Mouse (Mus musculus) mouse embryonic stem cell (cell line): ENCODE measurements around the gene Stag1.

Experiments
- in situ Hi-C, 2 experiments: fragments of 300-500 bp; cut with MboI; formaldehyde crosslinking; loops; 1 replicate in 1 of 2; 3 replicates in 1 of 2; pipeline ENCODE4 v1.14.3; 2019 to 2020; ENCODE audit warnings: low sequenced_read_pairs in 2 of 2, low pct_unique_long_range_greater_than_20kb in 1 of 2, mixed read lengths in 1 of 2; ENCODE audit not compliant: unreplicated experiment in 1 of 2

Stag1 gene

GRCm38 (mm10) chr9:100599761-100600328 lies 2.2 kb downstream of the Stag1 start:
- in situ Hi-C loops, result no loop called here

DNA sequence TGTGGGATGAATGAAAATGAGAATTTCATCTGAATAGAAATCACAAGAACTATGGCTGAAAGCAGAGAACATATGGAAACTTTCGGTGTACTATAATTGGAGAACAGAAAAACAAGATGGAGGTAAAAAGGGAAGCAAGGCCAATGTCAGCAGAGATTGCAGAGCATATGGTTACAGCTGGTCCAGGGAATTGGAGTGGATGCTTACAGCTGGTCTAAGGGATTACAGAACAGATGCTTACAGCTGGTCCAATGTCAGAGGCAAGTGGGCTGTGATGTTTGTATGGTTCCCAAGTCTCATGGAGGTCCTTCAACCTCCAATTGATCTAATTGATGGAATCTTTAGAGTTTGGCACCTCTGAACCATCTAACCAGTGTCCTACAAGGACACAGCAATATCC lies 4.5 kb downstream of the Stag1 start:
- in situ Hi-C loops, result no loop called here

DNA sequence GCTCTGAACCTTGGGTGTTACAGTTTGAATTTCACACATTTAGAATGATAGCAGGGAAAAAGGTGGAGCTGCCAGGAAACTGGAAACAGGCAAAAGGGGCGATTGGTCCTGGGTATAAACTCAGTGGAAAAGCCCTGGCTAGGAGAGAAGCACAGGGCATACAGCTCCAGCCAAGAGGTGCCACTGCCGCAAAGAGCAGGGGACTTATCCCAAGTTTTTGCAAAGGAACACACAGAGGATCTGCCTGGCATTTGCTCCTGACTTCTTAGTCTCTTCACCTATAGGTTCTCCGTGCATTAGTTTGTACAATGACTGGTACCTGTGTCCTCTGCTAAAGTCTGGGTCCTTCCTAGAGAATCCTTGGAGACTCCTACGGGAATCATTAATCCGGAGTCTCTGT lies 5.6 kb downstream of the Stag1 start:
- in situ Hi-C loops, result no loop called here

DNA sequence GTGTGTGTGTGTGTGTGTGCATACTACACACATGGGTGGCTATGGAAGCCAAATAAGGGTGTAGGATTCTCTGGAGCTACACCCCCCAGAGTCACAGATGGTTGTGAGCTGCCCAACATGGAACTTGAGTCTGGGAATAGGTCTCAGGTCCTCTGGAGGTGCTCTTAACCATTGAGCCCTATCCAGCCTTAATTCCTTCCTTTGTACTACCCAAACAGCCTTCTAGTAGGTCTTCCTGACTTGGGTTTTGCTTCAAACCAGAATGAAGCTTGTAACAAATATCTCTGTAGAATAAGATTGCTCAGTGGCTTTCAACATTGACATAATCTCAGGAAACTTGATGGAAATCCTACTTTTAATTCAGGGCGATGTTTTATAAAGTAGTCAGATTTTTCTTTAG lies 7.9 kb downstream of the Stag1 start:
- in situ Hi-C loops, result no loop called here

DNA sequence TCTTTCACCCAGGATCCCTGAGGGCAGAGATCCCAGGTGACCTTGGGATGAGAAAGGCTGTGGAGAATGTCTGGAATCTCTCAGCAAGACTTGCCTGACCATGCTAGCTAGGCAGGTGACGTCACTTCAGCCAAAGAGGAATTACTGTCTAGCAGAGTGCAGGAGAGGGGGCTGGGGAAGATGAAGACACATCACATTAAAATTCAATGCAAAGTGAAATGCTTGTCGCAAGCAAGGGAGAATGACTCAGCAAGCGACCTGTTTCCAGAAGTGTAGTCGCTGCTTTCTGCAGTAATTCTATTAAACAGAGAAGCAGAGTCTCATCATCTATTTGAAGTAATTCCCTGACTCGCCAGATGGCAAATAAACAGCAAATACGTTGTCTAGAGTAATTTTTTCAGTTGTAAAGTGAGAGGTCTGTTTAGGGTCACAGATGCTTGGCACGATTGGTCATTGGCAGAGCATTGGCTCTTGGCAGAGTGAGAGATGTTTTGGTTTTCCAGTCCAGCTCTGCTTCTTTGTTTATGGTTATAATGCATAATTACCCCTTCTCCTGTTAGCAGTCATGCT lies 8.5 kb downstream of the Stag1 start:
- in situ Hi-C loops, result no loop called here

GRCm38 (mm10) chr9:100613501-100614071 lies 16.0 kb downstream of the Stag1 start:
- in situ Hi-C loops, result no loop called here

DNA sequence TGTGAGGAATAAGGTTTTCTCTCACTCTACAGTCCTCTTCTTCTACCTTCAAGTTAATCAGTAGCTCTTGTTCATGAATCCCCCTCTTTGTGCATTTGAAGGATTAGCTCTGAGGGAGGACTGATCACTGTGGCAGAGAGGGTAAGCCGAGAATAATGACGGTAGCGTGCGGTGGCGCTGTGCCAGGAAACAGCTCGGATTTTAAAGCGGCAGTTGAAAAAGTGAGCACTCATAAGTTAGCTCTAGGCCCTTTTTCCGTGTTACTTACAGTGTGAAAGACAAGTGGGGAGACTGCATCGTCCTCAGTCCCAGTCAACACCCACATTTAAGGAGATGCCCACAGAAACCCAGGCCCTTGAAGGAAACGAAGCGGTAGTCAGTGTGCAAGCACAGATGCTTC lies 19.3 kb downstream of the Stag1 start:
- in situ Hi-C loops, result no loop called here

DNA sequence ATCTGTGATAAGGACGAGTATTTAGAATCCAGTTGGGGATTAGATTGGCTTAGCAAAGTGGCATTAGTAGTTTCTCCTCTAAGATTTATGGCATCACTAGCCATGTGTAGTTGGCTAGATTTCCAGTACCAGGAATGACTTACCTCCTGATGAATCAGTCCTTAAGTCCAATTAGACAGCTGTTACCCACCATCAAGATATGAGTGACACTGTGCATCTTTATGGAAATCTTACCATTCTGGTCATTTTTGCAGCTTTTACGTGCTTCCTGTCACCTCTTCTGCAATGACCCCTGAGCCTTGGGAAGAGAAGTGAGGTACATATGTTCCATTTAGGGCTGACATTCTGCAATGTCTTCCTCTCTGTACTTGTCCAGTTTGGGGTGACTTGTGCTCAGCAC lies 28.7 kb downstream of the Stag1 start:
- in situ Hi-C loops, result no loop called here

GRCm38 (mm10) chr9:100640754-100641153 lies 43.2 kb downstream of the Stag1 start:
- in situ Hi-C loops, result no loop called here

- in situ Hi-C loops, result no loop called here
Measured at GRCm38 (mm10) chr9:100641391-100642085, 43.9 kb downstream of the Stag1 start.

DNA sequence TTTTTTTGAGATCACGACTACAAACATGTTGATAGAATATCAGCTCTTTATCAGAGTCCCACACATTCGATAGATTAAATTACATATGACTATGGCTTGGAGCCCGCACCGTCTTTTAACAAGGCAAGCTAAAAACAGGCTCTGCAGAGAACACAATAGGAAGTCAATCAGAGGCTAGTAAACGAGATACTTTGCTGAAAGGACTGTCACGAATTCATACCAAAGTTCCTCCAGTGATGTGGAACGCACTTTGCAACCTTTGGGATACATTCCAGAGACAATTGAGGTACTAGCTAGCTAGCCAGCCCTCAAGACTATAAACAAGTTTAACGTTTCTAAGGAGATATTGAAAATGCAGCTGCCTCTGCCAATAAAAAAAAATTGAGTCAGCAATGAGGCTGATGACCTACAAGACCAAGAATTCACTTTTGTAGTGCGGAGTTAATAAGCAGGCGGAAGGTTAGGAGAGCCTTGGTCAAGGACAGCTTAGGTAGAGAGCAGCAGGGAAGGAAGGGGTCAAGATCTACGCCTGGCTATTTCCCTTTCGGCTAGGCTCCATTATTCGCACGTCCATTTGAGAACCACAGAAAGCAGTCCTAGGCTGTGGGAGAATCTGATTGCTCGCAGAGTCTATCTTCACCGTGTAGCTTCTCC lies 44.7 kb downstream of the Stag1 start:
- in situ Hi-C loops, result no loop called here

DNA sequence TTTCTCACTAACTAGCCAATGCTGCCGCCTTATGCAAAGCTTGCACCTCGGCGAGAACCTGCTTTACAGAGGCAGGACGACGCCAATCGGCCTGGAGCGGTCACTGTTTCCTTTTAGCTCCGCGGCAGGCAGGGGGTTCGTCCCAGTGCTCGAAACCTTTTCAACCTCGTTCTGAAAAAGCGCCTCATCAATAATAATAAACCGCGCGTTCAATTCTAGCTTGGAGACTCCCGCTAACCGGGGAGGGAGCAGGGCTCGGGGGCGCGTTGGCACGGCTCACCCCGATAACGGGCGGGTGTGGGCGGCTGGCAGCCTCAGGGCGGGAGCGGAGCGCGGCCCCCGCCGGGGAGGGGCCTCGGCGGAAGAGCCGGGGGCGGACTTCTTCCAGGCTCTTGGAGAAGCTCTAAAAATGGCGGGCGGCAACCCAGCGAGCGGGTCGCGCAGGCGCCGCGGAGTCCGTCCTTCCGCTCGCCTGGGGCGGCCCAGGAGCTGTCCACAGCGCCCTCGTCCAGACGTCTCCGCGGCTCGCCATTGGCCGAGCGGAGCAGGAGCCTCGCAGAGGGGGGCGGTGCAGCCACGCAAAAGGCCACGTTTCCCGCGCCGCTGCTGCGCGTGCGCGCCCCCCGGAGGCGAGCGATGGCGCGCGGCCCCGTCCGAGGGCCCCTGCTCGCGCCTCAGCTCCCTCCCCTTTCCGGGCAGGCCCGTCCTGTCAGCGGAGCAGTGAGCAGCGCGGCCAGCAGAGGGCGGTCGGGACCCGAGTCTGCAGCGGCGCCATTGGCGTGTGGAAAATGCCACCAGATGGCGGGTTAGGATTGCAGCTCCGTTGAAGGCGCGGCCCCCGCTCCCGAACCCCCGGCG lies 45.5 kb downstream of the Stag1 start:
- in situ Hi-C loops, result no loop called here

GRCm38 (mm10) chr9:100644071-100644771 lies 46.6 kb downstream of the Stag1 start:
- in situ Hi-C loops, result no loop called here

DNA sequence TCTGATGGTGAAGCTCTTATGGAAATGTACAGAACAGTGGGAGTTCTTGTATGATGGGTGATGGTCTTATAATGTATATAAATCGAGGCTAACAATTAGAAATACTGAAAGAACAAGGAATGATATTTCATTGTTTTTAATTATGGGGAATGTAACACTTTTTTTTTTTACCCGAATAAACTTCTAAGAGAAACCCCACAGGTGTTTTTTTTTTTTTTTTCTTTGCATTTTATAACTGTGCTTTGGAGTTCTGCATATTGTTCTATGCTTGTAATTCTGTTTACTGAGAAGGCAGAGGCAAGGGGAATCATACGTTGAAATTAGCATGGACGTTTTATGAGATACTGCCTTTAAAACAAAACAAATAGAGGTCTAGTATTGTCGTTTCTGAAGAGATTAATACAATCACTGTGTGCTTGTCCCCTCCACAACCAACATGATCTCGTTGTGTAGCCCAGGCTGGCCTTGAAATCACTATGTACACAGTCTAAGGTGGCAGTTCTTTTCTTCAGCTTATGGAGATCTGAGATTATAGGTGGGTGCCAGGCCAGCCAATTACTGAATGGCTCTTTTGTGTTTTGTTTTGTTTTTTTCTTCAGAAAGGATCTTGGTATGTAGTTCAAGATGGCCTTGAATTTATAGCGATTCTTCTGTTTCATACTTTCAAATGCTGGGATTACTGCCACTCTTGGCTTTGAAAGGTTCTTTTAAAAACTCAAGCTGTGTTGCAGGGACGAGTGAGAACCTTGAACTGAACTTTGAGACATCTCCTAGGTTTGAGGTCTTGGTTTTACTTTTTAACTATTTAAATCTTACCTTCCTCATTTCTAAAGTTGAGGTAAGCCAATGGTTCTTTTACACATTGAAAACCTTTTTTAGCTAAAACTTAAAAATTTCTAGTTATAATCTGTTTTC lies 47.7 kb downstream of the Stag1 start:
- in situ Hi-C loops, result no loop called here

- in situ Hi-C loops, result no loop called here
Measured at GRCm38 (mm10) chr9:100646276-100646675, 48.7 kb downstream of the Stag1 start.

DNA sequence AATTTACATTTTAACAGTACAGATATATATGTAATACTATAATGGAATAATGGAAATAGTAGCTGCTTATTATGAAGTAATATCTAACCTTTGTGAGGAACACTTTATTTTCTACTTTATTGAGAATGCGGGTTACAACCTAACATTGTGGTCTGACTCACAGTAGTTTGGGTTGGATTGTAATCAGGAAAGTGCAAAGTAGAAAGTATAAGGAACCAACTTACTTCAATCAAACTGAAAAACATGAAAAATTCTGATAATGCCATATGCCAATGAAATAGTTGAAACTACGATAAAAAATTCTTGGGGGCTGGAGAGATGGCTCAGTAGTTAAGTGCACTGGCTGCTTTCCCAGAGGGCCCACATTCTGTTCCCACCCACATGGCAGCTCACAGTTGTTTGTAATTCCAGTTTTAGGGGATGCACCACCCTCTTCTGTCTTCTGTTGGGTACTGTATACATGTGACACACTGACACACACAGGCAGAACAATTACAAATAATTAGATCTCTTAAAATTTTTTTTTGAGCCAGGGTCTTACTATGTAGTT lies 50.3 kb downstream of the Stag1 start:
- in situ Hi-C loops, result no loop called here

DNA sequence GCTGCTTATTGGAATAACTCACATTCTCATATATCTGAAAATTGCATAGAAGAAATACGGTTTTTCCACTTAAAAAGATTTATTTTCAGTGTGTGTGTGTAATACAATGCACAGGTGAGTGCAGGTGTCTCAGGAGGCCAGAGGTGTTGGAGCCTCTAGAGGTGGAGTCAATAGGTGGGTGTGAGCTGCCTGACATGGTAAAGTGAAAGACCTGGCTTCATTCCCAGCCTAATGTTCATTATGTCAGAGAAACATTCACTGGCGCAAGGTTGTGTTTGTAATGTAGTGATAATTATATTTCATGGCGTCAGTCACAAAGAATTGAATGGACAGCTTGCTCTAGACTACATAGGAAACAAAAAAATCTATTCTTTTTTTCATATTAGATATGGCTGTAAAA lies 56.5 kb downstream of the Stag1 start:
- in situ Hi-C loops, result no loop called here
